ENCODE assay signal across 1 mouse cellular context in the genomic region with DNA sequence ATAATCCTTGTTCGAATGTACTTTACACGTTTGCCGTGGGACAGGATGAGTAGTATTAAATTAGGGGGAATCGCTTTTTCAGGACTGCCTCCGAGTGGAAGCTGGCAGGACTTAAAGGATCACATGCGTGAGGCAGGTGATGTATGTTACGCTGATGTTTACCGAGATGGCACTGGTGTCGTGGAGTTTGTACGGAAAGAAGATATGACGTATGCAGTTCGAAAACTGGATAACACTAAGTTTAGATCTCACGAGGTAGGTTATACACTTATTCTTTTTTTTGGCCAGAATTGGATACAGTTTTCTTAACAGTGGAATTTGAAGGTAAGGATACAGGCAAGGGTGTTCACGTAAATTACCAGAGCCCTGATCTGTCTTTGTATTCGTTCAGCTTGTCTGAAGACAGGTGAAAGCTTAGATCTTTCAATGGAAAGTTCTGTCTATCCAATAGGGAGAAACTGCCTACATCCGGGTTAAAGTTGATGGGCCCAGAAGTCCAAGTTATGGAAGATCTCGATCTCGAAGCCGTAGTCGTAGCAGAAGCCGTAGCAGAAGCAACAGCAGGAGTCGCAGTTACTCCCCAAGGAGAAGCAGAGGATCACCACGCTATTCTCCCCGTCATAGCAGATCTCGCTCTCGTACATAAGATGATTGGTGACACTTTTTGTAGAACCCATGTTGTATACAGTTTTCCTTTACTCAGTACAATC.
TF ChIP-seq lines count a peak whose summit lies in the region.

No protein-coding gene starts in this region.

TF ChIP-seq in CH12.LX, 34 proteins besides CTCF, POLR2A, EP300 and RAD21:
- TF ChIP-seq SIN3A (IDR thresholded peaks at IDR 0.05; ENCODE audit: low read length) = no peak
- TF ChIP-seq MYC (IDR thresholded peaks at IDR 0.05; ENCODE audit: low read depth, low read length) = no peak
- TF ChIP-seq RCOR1 (conservative IDR thresholded peaks at IDR 0.05; ENCODE audit: low read depth, low read length) = no peak
- TF ChIP-seq CHD1 (IDR thresholded peaks at IDR 0.05; ENCODE audit: low read depth, low read length) = no peak
- no peak for TF ChIP-seq USF2 (conservative IDR thresholded peaks at IDR 0.05; ENCODE audit: low read depth, low read length)
- TF ChIP-seq USF1 (IDR thresholded peaks at IDR 0.05; ENCODE audit: low read depth, low read length) = no peak
- no peak for TF ChIP-seq MEF2A (IDR thresholded peaks at IDR 0.05; ENCODE audit: borderline replicate concordance, low read depth, low read length)
- no peak for TF ChIP-seq BHLHE40 (IDR thresholded peaks at IDR 0.05; ENCODE audit: low read depth, low read length)
- no peak for TF ChIP-seq IRF4 (IDR thresholded peaks at IDR 0.05; ENCODE audit: low read depth, low read length)
- no peak for TF ChIP-seq SMC3 (IDR thresholded peaks at IDR 0.05; ENCODE audit: low read depth, low read length)
- no peak for TF ChIP-seq MAX (IDR thresholded peaks at IDR 0.05; ENCODE audit: low read length)
- TF ChIP-seq JUN (IDR thresholded peaks at IDR 0.05; ENCODE audit: insufficient read depth, low read depth, low read length) = no peak
